Mouse (Mus musculus) gastrocnemius, postnatal 10 days (tissue): ENCODE measurements around the gene Cldnd1. TPM values are rescaled to one million over a fixed set of nuclear protein-coding genes. Genes with fewer than 3 reads are reported as not detected.

Experiments
- DNase-seq: peaks from one replicate; pipeline ENCODE4 v3.0.0; 2021; ENCODE audit warnings: mixed read lengths
- microRNA-seq, 2 experiments: library from miRNA; unstranded; fragments of <30 nt; microRNA quantifications; one replicate each; pipeline ENCODE4 v1.2.0; 2021
- total RNA-seq, 2 experiments: library from RNA; stranded (reverse); gene quantifications; 2 replicates each; pipeline ENCODE4 v1.2.3; 2021

Gene Cldnd1
- total RNA-seq, 2 experiments from 2014 or later, result 54.6 to 68.2 TPM

DNA sequence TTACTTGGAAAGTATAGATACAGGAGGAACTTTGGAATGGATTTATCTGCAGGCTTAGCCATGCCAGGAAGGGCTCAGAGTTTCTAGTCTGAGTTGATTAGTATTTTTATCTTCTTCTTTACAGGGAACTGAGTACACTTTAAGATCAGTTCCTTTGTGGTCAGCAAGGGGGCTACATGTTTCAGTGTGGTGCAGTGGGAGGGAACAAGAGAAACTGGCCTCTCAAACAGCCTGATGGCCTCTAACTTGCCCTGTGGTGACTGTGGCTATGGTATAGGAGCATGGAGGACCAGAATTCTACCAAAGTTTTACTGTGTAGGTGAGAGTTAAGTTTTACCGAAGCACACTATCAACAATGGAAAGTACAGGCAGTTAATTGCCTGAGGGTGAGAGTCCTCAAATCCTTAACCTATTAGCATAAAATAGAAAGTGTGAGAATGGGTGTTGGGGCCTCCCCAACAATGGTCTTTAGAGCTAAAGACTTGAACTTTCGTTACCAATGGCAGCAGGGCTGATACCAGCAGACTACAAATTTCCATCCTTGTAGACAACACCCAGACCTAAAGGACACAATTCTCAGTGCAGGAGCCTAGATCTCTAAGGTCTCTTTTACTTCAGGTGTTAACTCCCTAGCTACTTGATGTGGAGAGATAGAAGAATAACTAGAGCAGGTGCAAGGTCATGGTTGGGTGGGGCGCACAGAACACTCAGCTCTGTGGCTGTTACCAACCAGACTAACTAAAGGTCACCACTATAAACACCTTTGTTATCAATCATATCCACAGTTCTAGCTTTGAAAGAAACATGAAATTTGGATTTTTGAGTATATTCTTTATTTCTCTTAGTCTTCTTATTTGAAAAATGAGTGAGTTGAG is 18.9 kb upstream of the Cldnd1 start:
- DNase-seq, result no peak

DNA sequence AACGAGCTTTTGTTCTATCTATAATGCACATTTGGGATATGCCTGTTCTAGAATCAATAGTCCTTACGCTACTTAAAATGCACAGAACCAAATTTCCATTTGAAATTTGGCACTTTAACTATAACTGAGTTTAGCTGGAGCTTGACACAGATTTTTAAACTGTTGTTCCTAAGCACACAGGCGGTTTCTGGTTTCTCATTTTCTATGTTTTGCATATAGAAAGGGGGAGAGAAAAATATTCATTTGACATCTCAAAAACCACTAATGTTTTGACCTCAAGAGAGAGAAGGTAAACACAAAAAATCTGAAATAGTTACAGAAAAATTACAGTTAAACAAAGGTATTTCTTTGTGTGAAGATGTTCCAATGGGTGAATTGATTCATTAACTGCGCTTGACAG is 18.2 kb upstream of the Cldnd1 start:
- no peak for DNase-seq

DNA sequence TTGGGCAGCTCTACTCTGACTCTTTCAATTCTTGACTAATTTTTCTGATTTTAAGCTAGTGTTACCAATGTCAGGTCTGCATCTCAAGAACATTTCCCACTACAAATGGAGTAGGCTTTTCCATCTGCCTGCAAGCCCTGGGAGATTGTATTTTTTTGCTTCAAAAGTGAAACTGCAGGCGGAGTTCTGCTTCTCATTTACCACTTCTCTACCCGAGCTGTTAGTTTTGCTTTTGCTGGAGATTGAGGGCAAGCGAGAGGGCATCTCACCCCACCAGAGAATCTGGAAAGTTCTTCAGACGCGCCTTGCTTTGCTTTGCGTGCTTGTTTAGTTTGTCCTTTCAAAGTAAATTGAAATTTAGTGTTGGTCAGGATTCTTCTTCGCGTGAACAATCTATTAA is 15.5 kb upstream of the Cldnd1 start:
- DNase-seq, result no peak

DNA sequence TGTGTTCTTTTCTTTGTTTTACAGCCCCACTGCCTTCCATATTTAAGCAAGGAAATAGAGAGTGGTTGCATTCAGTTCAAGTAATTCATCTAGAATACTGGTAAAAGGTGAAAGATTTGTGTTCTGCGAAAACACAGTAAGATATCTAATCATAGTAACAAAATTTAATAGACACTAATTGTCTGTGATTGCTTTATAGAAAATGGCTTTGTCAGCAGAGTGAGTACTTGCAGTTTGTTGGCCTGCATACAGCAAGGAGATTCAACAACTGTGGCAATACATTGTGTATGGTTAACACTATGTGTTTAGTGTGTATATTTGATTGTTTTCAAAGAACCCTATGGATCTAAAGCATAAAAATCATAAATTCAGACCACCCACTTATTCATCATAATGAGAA is 14.6 kb upstream of the Cldnd1 start:
- no peak for DNase-seq

DNA sequence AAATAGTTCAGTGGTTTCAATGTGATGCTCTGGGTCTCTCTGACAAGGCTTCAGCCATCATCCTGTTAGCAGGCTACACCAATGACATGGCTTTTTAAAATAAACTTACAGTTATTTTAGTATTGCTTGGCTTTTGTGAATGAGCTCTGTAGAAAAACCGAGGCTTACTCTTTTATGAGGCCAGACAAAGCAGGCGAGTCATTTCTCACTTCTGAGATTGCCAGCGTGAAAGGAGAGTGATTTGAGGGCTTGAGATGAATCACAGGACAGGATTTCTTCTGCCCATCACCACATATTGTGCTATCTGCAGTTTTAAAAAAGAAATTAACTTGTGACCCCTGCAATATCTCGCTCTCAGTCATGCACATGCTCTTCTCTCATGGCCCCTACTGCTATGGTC is 12.7 kb upstream of the Cldnd1 start:
- DNase-seq, result no peak

DNA sequence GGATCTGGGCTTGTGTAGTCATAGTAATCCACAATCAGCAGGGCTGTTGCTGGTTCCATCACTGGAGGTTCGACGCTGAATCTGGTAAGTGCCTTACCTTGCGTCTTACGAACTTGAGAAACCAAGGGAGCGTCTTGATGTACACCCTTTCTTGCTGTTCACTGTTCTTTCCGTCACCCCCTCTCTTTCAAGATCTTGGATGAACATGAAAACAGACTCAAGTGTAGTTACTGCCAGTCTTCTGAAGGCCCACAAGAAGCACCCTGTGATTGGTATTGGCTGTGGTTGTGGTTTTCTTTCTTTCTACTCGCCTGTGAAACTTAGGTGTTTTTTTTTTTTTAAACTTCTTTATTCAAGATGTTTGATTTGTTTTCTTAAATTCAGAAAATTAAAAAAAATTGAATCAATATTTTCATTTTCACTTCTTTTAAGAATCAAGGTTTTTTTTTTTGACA is 9.0 kb upstream of the Cldnd1 start, which contains the start of gene Gpr15:
Gene Gpr15, minus strand, starts transcription at position 405 of the 455 bp plus-strand sequence.
- DNase-seq, result no peak

DNA sequence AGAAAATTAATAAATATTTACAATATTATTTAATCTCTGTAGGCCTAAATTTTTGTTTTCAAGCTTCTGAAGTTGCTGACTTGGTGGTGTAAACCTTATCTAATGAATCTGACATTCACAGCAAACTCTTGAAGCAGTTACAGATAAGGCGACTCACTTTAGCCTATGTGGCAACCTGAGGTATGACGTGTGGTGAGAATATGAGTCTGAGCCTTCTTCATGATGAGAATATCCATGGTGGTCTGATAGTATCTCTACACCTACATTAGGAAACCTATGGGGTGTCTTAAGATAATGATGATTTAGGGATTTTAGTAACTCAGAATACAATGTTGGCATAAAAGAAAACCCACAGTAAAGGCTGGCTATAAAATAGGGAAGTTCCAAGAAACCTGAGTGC is 5.4 kb upstream of the Cldnd1 start:
- DNase-seq, result no peak

DNA sequence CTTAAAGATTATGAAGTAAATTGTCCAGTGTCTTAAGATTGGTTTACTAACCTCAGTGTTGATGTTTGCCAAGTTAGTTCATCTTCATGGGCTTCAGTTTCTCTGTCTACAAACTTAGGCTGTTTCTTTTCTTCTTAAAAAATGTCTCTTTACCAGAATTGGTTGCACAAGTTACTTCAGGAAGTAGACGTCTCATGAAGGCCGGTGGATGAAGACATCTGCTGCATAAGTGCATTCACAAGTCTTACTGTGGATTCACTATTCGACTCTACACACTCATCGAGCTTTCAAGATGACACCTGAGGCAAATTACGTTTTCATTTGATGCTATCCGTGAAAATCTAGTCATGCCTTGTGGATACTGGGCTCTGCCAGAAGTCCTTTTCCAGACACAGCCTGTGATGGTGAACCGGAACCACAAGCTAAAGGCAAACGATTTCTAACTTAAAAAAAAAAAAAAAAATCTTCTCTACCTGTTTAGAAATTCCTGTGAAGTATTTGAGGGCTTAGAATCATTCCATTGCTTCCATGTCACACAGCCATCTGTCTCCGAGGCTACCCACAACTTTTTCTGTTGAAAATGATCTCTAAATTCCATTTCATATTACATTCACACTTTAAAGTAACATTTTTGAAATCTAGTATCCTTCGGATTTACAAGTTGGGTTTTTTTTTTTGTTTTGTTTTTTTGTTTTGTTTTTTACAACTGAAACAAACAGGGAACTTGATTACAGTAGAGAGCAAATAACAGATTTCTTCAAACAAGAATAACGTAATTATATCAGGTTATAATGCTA is 832 bp upstream of the Cldnd1 start:
- no peak for DNase-seq

DNA sequence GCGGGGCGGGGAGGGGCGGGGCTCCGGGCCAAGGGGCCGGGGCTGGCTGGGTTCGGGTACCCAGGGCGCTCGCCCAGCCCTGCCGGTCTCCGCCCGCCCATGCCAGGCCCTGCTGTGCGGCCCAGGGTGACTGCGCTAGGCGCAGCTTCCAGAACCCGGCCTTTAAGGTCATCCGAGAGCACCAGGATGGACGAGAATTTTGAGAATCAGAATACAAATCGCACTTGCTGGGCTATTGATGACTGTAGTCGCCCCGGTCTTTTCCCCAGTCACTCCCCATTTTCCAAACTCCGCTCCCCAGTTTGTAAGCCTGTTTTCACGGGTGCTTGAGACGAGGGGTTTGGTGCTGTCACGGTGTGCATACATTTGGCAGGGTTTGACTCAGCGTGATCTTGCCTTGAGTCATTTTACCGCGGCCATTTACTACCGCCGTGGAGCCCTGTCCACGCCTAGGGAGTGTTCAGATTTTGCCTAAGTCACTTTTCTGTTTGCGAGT is 514 bp downstream of the Cldnd1 start:
- DNase-seq, result no peak

DNA sequence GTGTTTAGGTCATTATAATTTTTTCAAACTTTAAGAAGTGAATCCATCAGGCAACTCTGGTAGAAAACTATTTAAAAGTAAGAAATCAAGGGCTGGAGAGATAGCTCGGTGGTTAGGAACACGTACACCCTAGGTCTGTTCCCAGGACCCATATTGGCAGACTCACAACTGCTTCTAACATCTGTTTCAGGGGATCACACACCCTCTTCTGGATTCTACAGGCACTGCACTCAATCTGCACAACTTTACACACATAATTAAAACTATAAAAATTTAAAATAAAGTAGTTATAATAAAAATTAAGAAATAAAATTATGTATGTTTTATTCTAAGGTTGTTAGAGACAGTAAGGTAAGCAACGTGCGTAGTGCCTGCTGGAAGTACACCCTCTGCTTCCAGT is 10.5 kb downstream of the Cldnd1 start:
- DNase-seq, result no peak

DNA sequence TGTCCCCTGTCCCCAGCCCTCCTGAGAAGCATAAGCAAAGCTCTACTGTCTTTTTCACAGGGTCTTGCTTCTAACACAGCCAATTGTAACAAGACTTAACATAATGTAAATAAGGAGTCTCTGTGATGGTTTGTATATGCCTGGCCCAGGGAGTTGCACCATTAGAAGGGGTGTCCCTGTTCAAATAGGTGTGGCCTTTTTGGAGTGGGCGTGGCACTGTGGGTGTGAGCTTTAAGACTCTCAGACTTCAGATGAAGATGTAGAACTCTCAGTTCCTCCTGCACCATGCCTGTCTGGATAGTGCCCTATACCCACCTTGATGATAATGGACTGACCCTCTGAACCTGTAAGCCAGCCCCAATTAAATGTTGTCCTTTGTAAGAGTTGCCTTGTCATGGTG is 11.1 kb downstream of the Cldnd1 start:
- no peak for DNase-seq

DNA sequence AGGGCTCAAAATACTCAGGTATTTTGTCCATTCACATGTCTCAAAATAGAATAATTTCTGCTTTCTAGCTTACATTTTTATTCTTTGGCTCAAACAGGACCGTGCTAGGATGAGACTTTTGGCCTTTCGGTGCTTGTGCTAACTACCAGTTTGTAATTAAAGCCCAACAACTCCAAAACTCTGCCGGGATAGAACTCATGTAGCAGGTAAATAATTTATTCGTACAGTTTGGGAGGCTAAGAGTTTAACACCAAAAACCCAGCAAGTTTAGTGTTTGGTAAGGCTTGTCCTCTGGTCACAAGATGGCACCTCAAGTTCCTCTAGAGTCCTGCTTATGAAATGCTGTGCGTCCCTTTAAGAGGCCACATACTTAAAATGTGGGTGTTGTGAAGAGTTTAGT is 13.0 kb downstream of the Cldnd1 start:
- no peak for DNase-seq

DNA sequence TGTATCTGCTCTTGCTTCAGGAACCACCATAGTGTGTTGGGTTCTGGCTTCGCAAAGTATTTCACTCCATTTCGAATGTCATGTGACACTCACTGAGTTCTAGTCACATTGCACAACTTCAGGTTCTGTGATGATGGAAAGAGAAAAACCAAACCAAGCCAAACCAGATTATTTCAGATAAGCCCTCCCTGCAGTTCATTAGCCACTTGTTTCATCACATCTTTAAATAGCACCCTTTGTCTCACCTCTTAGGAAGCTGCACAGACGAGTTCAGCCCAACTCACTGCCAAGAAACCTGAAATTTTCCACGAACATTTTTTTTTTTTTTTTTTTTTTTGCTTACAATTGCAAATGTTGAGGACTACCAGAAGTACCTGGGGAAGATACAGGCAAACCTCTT is 19.0 kb downstream of the Cldnd1 start:
- DNase-seq, result no peak

DNA sequence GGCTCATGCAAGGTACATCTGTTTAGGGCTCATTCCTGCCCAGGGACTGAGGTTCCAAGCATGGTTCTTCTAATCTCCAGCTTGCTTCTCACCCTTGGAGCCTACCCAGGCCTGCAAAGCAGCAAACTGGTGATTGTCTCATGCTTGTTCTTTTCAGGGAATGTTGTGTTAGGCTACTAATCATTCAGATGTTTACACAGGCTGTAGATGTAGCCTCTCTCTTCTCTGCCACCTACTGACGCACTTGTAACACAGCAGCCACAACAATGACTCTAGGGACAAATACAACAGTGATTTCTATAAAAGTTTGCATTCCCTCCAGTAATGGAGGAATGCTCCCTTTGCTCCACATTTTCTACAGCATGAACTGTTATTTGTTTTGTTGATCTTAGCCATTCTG is 23.6 kb downstream of the Cldnd1 start:
- no peak for DNase-seq

DNA sequence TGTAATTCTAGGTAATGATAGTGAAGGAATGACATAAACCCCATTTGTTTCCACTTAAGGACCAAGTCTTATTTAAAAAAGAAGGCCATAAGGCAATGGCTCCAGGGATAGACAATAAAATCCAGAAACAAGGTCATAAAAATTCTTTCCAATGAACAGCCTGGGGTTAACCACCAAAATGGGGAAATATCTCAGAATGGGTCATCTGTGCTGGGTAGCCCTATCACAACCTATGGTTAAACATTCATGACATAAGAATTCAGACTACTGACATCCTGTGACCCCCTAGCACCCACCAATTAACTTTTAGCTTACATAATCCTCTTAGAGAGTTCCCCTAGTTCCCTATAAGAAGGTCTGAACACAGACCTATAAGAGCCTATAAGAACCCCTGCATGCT is 28.5 kb downstream of the Cldnd1 start:
- DNase-seq, result no peak

DNA sequence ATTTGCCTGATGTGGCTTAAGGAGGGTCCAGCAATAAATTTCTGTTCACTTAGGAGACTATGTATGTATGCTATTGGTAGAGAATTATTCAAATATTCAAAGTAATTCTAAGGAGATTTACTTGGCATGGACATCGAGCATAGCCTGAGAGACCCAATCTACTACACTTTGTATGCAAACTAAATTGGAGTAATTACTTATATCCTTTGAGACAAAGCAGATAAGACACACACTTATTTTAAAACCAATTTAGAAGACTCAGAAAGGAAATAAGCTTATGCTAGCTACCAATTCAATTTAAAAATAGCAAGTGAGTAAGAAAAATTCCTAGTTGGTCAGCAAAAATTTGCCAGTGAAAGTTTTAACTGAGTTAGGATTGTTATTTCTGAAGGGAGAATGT is 35.4 kb downstream of the Cldnd1 start, which contains the start of gene Olfr172:
Gene Olfr172, minus strand, starts transcription at position 101 of the 400 bp plus-strand sequence.
- no peak for DNase-seq

Small RNA genes within 50 kb of the gene (microRNA-seq; reads per million reads assigned to microRNA genes)
- gene Gm27564, result 0 reads per million in 2 experiments

Other genes starting within 250 kb of the Cldnd1 start
- 10 to 100 TPM; 37.3 to 40.5 TPM for gene St3gal6, start 203.7 kb upstream of the Cldnd1 start, total RNA-seq
- not detected for gene Gm813, start 110.9 kb upstream of the Cldnd1 start, total RNA-seq
- gene E330017A01Rik, start 89.2 kb upstream of the Cldnd1 start, total RNA-seq, result not detected
- 10 to 100 TPM; 12.0 to 12.4 TPM for gene Cpox, start 57.6 kb upstream of the Cldnd1 start, total RNA-seq
- gene Gpr15, start 8.8 kb upstream of the Cldnd1 start, total RNA-seq, result not detected
- not detected for gene Olfr172, start 35.3 kb downstream of the Cldnd1 start, total RNA-seq
- not detected for gene Olfr173, start 72.4 kb downstream of the Cldnd1 start, total RNA-seq
- gene Olfr175-ps1, start 98.9 kb downstream of the Cldnd1 start, total RNA-seq, result not detected
- gene Olfr177, start 146.9 kb downstream of the Cldnd1 start, total RNA-seq, result not detected
- not detected for gene Olfr178, start 164.2 kb downstream of the Cldnd1 start, total RNA-seq
- not detected for gene Olfr181, start 200.8 kb downstream of the Cldnd1 start, total RNA-seq
- not detected for gene Olfr180, start 201.5 kb downstream of the Cldnd1 start, total RNA-seq